Mouse (Mus musculus) adrenal gland (tissue): ENCODE measurements at regions not wholly inside any gene's neighbourhood (a gene's known extent, or its start where the extent isn't known, plus 50 kb on each side); places are given as distances from the start of the nearest gene placed in this dataset.
"Not testable (repeated sequence)": the region's sequence is repeated elsewhere in the genome, so short reads cannot be mapped to it uniquely, and the experiment has no call there.

Experiments
- intact Hi-C: fragments of 180-260 bp; cut with DNase I; formaldehyde crosslinking; loops from one replicate; pipeline ENCODE4 v1.15.1; 2025

DNA sequence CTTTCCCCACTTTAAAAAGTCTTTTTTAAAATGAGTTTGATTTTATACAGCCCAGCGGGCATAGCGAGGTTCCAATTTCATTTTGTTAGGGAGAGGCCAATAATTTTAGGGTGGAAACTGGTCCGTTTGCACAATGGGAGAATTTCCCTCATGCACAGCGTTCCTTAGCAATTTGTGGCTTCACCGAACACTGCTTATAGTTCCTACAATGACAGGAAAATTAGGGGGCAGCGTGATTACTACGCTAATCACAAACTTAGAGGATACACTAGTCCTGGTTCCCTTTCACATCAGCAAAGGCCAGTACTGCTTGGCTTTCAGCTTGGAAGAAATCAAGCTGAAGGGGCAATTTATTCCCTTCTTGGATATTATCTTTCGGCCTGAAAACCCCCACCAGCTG is 745.1 kb upstream of the Gm19410 start:
- intact Hi-C loops: no loop called here

DNA sequence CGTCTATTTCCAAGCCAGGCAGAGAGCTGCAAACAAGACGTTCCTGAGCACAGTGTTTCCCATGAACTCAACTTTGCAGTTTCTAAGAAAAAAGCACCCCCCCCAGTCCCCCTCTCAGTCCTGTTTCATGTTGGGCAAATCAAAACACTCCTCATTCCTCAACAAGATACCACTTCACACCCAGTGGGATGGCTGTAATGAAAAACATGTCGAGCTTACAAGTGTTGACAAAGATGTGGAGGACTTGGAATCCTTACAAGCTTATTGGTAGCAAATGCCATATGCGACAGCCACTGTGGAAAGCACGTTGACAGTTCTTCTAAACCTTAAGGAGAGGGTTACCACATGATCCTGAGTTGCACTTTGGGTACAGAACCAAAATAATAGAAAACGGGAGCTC is 742.9 kb upstream of the Gm19410 start:
- intact Hi-C loops: no loop called here

DNA sequence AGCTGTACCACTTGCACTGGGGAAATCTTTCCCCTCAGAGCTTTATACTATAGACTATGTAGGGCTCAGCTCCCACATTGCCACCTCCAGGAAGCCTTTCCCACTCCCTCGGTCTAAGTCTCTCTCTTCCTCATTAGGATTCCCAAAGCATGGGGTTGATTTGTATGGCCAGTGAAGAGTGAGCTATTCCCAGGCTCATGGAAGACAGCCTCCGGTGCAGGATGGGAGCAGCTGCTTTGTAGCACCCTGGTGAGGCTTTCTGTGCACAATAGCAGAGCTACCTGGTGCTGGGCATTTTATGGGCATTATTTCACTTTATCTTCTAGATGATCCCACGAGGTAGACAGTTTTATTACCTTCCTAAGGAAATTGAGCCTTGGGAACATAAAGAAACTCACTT is 717.8 kb upstream of the Gm19410 start:
- intact Hi-C loops: no loop called here

DNA sequence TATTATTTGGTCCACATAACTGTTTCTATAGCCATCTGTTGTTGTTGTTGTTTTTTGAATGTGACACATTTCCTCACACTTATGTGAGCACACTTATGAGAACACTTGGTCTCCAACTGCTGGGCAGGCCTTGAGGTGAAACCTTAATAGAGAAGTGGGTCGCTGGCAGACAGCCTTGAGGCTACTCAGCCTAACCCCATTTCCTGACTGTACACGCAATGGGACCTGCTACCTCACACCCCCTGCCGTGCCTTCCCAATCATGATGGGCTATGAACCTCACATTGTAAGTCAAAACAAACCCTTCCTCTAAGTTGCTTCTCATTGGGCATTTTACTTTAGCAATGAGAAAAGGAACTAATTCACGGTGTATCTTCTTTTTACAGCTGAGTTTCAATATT is 712.1 kb upstream of the Gm19410 start:
- intact Hi-C loops: no loop called here

DNA sequence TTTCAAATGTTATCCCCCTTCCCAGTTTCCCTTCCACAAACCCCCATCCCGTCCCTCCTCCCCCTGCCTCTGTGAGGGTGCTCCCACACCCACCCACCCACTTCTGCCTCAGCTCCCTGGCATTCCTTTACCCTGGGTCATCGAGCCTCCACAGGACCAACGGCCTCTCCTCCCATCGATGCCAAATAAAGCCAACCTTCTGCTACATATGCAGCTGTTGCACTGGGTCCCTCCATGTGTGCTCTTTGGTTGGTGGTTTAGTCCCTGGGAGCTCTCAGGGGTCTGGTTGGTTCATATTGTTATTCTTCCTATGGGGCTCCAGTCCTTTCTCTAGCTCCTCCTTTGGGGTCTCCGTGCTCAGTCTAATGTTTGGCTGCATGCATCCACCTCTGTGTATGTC is 704.5 kb upstream of the Gm19410 start:
- intact Hi-C loops: no loop called here

DNA sequence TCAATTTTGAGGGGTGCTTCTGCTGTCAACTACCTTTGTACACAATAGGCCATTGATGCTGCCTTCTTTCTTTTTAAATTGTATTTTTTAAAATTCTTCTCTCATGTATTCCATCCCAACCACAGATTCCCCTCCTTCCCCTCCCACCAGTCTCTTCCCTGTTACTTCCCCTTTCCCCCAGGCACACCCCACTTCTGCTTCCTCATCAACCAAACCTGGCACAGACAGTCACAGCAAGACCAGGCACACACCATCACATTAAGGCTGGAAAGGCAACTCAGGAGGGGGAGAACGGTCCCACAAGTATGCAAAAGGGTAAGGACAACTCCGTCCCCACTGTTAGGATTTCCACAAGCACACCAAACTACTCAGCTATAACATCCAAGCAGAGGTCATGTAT is 697.4 kb upstream of the Gm19410 start:
- intact Hi-C loops: no loop called here

DNA sequence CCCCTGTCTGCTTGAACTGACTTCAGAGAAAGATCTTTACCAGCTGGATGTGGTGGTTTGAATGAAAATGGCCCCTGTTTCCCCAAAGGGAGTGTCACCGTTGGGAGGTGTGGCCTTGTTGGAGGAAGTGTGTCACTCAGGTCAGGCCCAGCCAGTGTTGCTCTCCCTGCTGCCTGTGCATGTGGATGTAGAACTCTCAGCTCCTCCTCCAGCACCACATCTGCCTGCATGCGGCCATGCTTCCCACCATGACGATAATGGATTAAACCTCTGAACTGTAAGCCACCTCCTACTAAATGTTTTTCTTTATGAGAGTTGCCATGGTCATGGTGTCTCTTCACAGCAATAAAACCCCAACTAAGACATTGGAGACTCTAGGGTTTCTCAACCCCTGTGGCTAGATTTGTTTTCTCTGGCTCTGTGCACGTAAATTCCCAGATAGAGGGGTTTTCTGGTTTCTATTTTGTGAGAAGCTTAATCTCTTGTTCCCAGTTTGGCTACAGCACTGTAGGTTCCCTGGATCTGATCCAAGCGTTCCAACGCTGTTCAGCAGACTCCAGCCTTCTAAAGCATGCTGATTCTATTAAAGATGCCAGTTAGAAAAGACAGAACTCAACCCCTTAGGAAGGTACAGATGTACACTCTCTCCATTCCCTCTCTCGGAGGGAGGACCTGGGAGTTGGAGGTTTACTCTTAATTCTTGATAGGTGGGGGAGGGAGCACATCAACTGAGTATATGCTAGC is 695.2 kb upstream of the Gm19410 start:
- intact Hi-C loops: no loop called here

DNA sequence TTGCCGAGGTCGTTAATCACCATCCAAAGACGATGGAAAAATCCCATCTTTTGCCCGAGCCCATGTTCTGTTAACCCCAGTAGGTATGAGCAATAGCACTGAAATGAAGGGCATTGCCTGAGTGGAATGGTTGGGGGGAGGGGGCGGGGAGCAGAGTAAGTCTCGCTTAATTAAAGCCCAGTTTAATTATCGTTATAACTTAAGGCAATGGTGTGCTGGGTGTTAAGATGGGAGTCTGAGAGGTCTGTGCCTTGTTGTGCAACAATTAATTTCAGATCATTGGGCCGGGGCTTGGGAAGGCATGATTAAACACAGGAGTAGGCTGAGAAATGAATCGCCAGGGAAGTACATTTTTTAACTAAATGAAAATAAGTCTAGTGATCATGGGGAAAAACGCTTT is 689.6 kb upstream of the Gm19410 start:
- intact Hi-C loops: no loop called here

DNA sequence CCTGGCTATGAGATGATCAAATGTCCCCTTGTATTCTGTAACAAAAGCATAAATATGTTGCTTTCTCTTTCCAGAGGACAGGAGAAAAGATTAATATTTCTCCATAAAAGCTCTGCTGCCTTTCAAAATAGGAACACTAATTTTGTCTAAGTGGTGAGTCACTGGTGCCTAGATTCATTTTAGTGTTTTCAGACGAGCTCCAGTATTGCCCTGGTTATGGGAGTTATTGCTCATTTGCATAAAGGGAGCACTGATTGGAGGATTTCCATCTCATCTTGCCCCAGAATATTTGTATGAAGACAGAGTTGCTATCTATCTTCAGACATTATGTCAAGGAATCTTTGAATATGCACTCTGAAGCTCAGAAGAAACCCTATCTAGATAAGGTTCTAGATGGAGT is 682.4 kb upstream of the Gm19410 start:
- intact Hi-C loops: no loop called here

DNA sequence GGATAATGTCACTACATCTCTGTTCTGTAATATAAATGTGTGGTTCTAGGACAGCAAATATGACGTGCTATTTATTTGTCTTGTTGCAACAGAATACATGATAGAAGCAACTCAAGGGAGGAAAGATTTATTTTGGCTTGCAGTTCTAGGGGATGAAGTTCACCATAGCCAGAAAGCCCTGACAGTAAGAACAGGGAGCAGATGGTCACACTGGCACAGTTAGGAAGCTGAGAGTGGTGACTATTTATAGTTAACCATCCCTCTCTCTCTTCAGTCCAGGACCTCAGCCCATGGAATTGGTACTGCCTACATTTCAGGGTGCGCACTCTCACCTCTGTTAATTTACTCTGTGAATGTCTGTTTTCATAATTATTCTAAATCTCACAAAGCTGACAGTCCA is 678.5 kb upstream of the Gm19410 start:
- intact Hi-C loops: no loop called here

DNA sequence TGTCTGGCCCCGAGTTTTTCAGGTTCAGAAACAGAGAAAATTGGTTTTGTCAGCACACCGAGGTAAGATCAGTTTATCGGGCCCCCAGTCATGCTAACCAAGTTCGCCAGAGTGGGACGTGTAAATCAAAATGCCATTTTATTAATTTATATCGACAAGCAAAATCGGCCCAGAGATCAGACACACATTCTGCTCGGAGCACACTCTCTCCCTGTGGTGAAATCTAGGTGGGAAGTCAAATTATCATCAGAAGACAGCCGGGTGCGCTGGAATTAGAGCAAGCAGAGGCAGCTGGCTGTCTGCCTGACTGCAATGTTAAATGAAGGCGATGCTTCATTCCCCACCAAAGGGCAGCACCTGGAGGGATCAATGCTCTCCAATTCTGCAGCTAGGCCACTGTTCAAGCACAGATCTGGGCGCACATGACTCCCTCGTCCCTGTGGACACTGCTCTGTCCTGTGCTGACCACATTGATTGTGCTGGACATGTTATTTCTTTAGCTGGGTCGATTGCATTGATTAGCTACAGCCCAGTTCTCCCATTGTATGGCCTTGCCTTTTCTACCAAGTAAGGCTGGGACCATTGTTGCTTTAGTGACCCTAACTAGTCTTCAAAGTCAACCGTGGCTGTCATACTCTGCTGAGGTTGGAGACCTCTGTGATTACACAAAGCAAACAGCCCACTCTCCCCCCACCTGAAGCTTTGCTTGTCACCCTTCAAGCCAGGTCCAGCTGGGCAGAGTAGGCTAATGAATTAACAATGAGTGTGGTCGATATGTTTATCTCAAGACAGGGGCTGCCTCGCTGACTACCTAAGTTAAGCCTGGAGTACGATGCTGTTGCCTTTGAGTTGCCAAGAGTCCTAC is 677.0 kb upstream of the Gm19410 start:
- intact Hi-C loops: no loop called here

DNA sequence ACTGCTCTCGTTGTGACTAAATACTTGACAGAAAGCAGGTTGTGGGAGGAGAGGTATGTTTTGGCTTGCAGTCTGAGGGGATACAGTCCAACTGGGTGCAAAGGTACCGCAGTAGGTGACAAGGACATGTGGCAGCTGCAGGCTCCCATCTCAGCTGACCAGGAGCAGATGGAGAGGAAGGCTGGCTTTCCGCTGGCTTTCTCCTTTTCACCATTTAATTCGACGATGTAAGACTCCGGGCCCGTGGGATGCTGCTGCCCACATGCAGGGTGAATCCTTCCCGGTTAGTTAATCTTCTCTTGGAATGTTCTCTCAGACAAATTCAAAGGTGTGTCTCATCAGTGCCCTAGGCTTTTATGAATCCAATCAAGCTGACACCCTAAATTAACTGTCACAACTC is 676.1 kb upstream of the Gm19410 start:
- intact Hi-C loops: no loop called here

DNA sequence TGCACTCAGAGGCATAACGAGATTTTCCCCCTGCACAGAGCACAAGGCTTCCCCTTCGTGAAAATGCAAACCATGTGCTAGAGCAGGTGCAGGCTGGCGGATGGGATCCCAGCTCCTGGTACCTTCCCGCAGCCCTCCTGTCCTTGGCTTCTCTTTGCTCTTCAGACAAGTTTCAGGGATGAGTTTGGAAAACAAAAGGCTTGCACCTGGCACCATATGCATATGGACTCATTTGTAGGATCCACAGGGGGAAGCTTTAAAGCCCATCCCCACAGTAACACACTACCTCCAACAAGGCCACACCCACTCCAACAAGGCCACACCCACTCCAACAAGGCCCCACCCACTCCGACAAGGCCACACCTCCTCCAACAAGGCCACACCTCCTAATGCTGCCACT is 663.9 kb upstream of the Gm19410 start:
- intact Hi-C loops: no loop called here

DNA sequence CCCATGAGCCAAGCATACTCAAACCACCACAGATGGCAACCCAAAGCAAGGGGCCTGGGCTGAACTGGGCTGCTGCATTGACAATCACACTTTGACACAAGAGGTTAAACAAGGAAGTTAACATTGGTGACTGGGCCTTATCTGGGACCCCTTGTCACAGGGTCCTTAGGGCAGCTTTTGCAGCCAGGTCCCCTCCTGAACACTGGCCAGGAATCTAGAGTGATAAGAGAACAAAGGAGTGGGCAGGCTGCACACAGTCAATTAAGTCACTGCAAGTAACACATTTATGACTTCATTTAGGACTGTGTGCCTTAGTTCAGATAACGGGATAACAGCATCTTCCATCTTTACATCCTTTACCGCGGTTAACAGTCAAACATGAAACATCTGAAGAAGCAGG is 663.5 kb upstream of the Gm19410 start:
- intact Hi-C loops: not testable (repeated sequence)

DNA sequence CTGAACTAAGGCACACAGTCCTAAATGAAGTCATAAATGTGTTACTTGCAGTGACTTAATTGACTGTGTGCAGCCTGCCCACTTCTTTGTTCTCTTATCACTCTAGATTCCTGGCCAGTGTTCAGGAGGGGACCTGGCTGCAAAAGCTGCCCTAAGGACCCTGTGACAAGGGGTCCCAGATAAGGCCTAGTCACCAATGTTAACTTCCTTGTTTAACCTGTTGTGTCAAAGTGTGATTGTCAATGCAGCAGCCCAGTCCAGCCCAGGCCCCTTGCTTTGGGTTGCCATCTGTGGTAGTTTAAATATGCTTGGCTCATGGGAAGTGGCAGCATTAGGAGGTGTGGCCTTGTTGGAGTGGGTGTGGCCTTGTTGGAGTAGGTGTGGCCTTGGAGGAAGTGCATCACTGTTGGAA is 661.1 kb upstream of the Gm19410 start:
- intact Hi-C loops: not testable (repeated sequence)

DNA sequence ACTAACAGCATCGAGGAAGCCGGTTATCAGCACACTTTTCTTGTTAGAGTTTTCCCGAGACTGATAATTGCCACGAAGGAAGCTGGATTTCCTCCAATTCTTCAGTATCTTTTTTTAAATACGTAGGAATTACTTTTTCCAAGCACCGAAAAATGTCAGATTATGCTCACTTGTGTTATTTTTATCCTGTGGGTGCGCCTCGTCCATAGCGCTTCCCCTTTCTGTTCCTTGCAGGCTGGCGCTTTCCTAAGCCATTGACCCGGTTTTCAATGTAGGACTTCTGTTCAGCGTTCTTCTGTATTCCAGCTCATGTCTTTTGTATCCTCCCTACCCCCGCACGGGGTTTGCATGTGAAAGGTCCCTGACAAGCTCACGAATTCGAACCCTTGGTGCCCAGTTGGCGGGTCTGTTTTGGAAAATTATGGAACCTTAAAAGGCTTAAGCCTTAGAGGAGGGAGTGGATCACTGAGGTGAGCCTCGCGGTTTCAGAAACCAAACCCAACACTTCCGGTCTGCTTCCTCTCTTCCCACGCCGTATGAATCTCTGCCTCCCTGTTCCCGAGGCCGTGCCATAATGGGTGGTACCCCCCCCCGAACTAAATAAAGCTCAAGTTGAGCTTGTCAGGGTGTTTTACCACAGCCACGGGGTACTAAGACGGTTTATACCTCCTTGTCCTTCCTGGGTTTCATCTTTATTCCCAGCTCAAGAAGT is 655.9 kb upstream of the Gm19410 start:
- intact Hi-C loops: no loop called here

DNA sequence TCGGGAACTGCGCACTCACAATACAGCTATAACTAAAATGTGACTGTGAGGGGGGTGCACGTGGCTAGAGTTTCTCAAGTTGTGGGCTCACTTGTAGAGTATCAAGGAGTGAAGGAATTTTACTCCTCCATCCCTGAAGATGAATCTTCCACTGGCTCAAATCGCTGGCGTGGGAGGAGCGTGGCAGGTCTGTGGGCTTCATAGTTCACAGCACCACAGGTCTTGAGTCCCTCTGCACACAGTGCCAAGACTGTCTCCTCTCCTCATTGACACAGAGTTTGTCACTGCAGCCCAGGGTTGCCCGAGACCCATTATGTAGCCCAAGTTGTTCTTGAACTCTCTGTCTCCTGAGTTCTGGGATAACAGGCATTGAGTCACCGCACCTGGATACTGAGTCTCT is 655.3 kb upstream of the Gm19410 start:
- intact Hi-C loops: no loop called here

DNA sequence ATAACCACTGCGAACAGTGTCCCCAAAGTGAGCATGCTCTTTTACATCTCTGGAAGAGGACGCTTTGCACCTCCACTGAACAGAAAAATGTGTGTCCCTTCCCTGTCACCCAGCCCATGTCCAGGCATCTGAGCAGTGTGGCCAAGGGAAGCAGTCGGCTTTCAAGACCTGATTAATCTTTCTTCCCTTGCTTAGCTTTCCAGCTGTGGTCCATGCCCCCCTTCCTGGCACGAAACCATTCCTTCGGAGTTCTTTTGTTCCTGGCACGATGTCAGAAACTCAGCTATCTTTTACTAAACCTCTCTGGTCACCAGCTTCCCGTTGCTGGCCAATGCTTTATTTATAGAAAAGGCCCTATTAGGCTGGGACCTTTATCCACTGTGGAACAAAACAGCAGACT is 654.5 kb upstream of the Gm19410 start:
- intact Hi-C loops: no loop called here

DNA sequence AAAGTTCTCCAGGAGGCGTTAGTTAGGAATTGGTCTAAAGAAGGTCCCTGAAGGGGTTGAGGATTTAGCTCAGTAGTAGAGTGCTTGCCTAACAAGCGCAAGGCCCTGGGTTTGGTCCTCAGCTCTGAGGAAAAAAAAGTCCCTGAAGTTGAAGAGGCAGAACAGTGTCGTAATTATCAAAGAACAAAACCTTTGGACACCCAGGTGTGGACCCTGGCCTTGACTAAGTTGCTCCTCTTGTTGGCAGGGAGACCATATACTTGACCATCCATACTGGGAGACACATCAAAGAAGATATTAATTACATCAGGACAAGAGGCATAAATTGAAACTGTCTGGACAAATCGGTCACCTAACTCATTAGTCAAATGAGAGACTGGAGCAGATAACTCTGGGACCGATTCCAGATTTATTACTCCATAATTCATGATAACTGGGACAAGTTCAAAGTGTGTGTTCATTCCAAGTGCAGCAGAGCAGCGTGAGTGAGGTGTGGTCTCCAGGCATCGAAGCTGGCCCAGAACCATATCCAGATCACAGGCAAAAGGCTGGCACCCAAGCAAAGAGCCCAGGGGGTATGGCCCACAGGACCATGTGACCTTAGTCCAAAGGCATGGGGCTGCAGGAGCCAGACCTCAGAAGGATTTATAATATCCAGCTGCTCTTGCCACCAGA is 652.9 kb upstream of the Gm19410 start:
- intact Hi-C loops: no loop called here

DNA sequence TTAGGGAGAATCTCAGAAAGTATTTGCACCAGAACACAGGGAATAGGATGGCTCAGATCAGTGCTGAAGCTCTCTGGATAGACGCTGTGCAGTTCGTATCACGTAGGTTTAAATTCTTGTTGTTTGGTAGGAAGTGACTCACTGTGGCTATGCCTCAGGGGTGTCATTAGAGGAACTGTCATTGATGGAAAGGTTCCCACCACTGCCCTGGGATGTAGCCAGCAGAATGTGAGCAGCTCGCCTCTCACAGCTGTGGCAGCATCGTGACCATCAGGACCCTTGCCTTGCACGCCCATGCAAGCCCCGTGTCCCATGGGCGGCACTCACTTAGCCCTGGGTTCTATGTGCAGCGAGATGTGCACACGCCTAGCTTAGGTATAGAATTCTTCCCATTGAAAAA is 651.6 kb upstream of the Gm19410 start:
- intact Hi-C loops: no loop called here

DNA sequence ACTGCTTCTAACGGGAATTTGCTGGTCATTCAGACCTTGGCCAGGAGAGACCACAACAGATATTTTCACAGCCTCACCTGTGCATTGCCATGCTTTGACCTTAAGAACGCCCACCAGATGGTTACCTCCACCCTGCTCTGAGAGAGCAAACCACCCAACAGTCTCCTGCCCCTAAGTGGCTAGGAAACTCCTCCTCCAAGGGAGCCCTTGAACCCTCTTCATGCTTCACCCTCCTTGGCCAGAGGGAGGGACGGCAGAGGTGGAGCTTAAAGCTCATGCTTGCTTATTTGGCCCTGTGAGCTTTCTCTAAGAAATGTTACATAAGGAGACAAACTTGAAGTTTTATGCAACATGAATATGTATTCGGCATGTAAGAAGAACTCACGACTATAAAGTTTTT is 645.0 kb upstream of the Gm19410 start:
- intact Hi-C loops: no loop called here

DNA sequence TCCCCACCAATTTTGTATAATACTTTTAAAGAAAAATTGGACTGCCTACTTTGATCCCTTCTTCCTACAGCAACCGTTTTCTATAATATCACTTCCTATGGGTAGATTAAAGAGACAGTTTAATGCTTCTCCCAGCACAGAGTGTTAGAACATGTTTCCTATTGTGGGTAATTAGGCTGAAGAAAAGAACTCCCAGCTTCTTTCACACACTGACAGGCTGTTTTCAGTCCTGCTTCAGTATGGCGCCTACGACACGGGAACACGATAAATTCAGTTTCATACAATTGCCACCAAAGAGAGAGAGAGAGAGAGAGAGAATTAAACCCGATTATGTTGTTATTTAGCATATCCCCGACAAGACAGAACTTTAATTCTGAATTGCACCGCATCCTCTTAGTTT is 644.5 kb upstream of the Gm19410 start:
- intact Hi-C loops: no loop called here
